Mouse (Mus musculus) small intestine, adult 2 months (tissue): ENCODE measurements around the gene Pfas. TPM values are rescaled to one million over a fixed set of nuclear protein-coding genes. Genes with fewer than 3 reads are reported as not detected.

Source experiments
- H3K27ac ChIP-seq: fragments of 200-500 bp; 2 replicates; pipeline ENCODE4 v1.5.1; 2012; ENCODE audit warnings: low read depth, low read length, control low read depth, inconsistent platforms; ENCODE audit not compliant: insufficient read depth
- H3K27me3 ChIP-seq: fragments of 200-500 bp; 2 replicates; pipeline ENCODE4 v1.6.1; 2012; ENCODE audit warnings: mild to moderate bottlenecking, moderate library complexity, low read length, inconsistent platforms; ENCODE audit not compliant: control insufficient read depth, insufficient read depth
- H3K36me3 ChIP-seq: fragments of 200-500 bp; 2 replicates; pipeline ENCODE4 v1.6.1; 2012; ENCODE audit warnings: mild to moderate bottlenecking, low read length, control low read depth, inconsistent platforms; ENCODE audit not compliant: control insufficient read depth, insufficient read depth
- H3K4me1 ChIP-seq: fragments of 200-500 bp; 2 replicates; pipeline ENCODE4 v1.6.1; 2012; ENCODE audit warnings: low read length, inconsistent platforms, mixed read lengths; ENCODE audit not compliant: control insufficient read depth, insufficient read depth, insufficient read length
- H3K4me3 ChIP-seq: fragments of 200-500 bp; 2 replicates; pipeline ENCODE4 v1.5.1; 2012; ENCODE audit warnings: low read depth, mild to moderate bottlenecking, control low read depth, inconsistent platforms, low read length, moderate library complexity
- CTCF ChIP-seq: fragments of 200-500 bp; IDR thresholded peaks from 2 replicates; pipeline ENCODE4 v1.5.1; 2012; ENCODE audit warnings: low read depth, mild to moderate bottlenecking, control low read depth, inconsistent platforms, low read length, moderate library complexity, mixed read lengths; ENCODE audit not compliant: insufficient replicate concordance, insufficient read length; ENCODE audit errors: extremely low read depth
- POLR2A ChIP-seq: fragments of 200-500 bp; IDR thresholded peaks from 2 replicates; pipeline ENCODE4 v1.6.1; 2012; ENCODE audit warnings: low read depth, mild to moderate bottlenecking, control low read depth, inconsistent platforms, low read length, moderate library complexity
- WGBS: fragments of 180-500 bp; shearing (Covaris S2); methylation state at CpG from one replicate; pipeline ENCODE4 v1.1.7; 2018; 5-methylcytosine and 5-hydroxymethylcytosine counted together
- polyA plus RNA-seq: library from polyadenylated mRNA; depleted of rRNA; stranded (reverse); fragments of >200 nt; gene quantifications from 2 replicates; pipeline ENCODE4 v1.2.3, GENCODE M21; 2012

The Pfas gene
- polyA plus RNA-seq, 1 experiment, result 6.0 TPM

- Histone ChIP-seq H3K4me1 (peaks cover 3% of the 10 kb centered on the region; the same call in 1 of the 2 replicates), H3K27me3 (no peaks in the 10 kb centered on the region), H3K36me3 (peaks cover 6% of the 10 kb centered on the region; the same call in 1 of the 2 replicates), H3K4me3 (no peak overlapping the region), H3K27ac (no peak overlapping the region)
- WGBS, result 82% methylated on average over 12 of the region's 12 CpGs
- TF ChIP-seq POLR2A (no peak), CTCF (no peak)
These were observed 39.3 kb upstream of the Pfas start for GRCm38 (mm10) chr11:69047592-69047991.

GRCm38 (mm10) chr11:69046395-69046774 lies 38.1 kb upstream of the Pfas start:
- Histone ChIP-seq H3K27me3 (no peaks in the 10 kb centered on the region), H3K4me1 (peaks cover 3% of the 10 kb centered on the region; the same call in 1 of the 2 replicates), H3K4me3 (peak overlapping the region; percentile 41), H3K36me3 (peaks cover 6% of the 10 kb centered on the region; the same call in 1 of the 2 replicates), H3K27ac (no peak overlapping the region)
- TF ChIP-seq POLR2A (no peak), CTCF (no peak)
- WGBS, result 7% methylated on average over 9 of the region's 9 CpGs

GRCm38 (mm10) chr11:69045531-69046394 lies 37.5 kb upstream of the Pfas start, which contains the start of gene Aurkb:
TSS of gene Aurkb (plus strand) at chr11:69045647.
- under 1% methylated on average over 54 of the region's 54 CpGs for WGBS
- no peak for TF ChIP-seq POLR2A
- no peak for TF ChIP-seq CTCF
- Histone ChIP-seq H3K27ac (peak within 1 kb of the TSS; percentile 58), H3K27me3 (no peaks in the 10 kb centered on the region), H3K36me3 (peaks cover 4% of the 10 kb centered on the region; the same call in 1 of the 2 replicates), H3K4me3 (peak within 1 kb of the TSS; percentile 95), H3K4me1 (peaks cover 3% of the 10 kb centered on the region; the same call in 1 of the 2 replicates)

- Histone ChIP-seq H3K27me3 (no peaks in the 10 kb centered on the region), H3K4me1 (peaks cover 9% of the 10 kb centered on the region; the same call in 1 of the 2 replicates), H3K27ac (no peak overlapping the region), H3K36me3 (peaks cover 2% of the 10 kb centered on the region; the same call in 1 of the 2 replicates), H3K4me3 (no peak overlapping the region)
- TF ChIP-seq CTCF (no peak), POLR2A (no peak)
- WGBS, result 83% methylated on average over 5 of the region's 5 CpGs
These were observed 29.9 kb upstream of the Pfas start for GRCm38 (mm10) chr11:69038173-69038572.

GRCm38 (mm10) chr11:69037231-69038061 lies 29.2 kb upstream of the Pfas start:
- peaks cover 5% of the 10 kb centered on the region; the same call in 1 of the 2 replicates for H3K36me3 ChIP-seq
- WGBS, result under 1% methylated on average over 34 of the region's 34 CpGs

DNA sequence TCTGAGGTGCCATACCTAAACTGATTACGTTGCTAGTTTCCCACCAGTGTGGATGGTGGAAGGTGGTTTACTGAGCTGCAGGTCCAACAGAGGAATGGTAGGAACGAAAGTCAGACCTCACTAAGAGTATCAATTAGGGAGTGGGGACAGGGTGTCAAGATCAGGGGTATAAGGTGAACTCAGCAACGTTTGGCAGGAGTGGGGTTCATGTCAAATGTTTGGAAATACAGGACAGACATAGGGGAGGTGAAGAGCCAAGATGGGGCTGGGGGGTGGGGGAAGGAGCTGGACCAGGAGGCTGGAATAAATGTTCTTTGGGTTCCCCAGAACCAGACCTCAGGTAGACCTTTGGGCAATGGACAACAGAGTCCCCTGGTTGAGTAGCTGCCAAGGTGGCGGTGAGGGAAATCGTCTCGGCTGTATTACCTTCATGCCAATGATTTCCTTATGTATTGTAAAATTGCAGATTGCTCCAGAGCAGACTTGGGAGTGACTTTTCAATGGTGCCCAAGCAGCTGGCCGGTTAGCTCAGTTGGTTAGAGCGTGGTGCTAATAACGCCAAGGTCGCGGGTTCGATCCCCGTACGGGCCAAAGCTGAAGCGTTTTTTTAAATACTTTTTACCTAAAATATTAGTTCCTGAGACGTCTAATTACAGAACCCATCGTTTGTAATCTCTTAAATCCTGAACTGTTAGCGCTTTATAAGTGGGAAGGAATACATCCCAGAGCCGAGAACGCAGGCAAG lies 28.4 kb upstream of the Pfas start:
- Histone ChIP-seq H3K36me3 (peaks cover 5% of the 10 kb centered on the region; the same call in 1 of the 2 replicates), H3K4me3 (peak overlapping the region; percentile 69), H3K27ac (peak overlapping the region; percentile 5; the same call in 1 of the 2 replicates), H3K4me1 (peaks cover 9% of the 10 kb centered on the region; the same call in 1 of the 2 replicates), H3K27me3 (no peaks in the 10 kb centered on the region)
- TF ChIP-seq CTCF (no peak), POLR2A (no peak; the same call in 1 of the 2 replicates)
- WGBS, result 8% methylated on average over 20 of the region's 20 CpGs

More at GRCm38 (mm10) chr11:69037231-69038061, 29.2 kb upstream of the Pfas start:
- TF ChIP-seq CTCF (no peak), POLR2A (no peak)
- Histone ChIP-seq H3K27ac (peak overlapping the region; percentile 5; the same call in 1 of the 2 replicates), H3K4me3 (peak overlapping the region; percentile 69), H3K27me3 (no peaks in the 10 kb centered on the region), H3K4me1 (peaks cover 9% of the 10 kb centered on the region; the same call in 1 of the 2 replicates)
